ENCODE assay signal across 11 mouse cellular contexts in the genomic region with DNA sequence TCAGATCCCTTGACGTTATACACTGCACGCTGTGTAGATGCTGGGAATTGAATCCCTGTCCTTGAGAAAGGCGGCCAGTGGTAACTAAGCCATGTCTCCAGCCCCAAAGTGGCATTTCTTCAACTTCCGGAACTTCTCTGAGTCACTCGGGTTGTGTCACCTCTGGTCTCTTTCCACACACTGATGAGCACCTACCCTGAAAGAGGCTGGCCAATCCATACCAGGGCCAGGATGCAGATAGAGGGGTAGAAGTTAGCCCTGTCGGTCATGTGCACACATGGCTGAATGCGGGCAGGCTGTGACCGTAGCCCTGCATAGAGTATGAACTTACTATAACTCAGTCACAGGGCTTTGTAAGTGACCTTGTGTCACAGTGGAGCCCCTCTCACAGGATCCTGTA. TPM values are rescaled to one million over a fixed set of nuclear protein-coding genes. Genes with fewer than 3 reads are reported as not detected.
DNase-seq lines count a peak whose midpoint lies in the region; ATAC-seq and TF ChIP-seq lines count a peak whose summit lies in the region.
"Had no signal": no experiment of that assay in that cellular context is flagged by ENCODE, and none has a peak within 500 bp of the region (broad histone marks: within the 10 kb centered on the region; RNA-seq: fewer than 3 reads in every experiment).

No protein-coding gene starts in this region.

- no peaks in the 10 kb centered on the region for H3K36me3 ChIP-seq in hindbrain, postnatal 0 days (ENCODE audit: insufficient read depth, low read length)
- H3K36me3 ChIP-seq: forebrain, embryonic 10.5 days had no signal

- H3K4me2 ChIP-seq in hindbrain, postnatal 0 days (ENCODE audit: low read depth, low read length), result no peak overlapping the region

- H3K9ac ChIP-seq in hindbrain, postnatal 0 days (replicated peaks; ENCODE audit: low read length), result no peak overlapping the region

- WGBS in hindbrain, postnatal 0 days, result 90% methylated on average over 8 of the region's 8 CpGs

- peaks cover 24% of the 10 kb centered on the region for H3K4me1 ChIP-seq in embryonic fibroblast, embryonic 13.5 days (ENCODE audit: control insufficient read depth, insufficient read depth, low read length)
- H3K4me1 ChIP-seq in hindbrain, postnatal 0 days (ENCODE audit: insufficient read depth, low read length), result peaks cover 15% of the 10 kb centered on the region; the same call in 1 of the 2 replicates

- peak overlapping the region; percentile 83 for H3K4me3 ChIP-seq in gastrocnemius, adult 2 months
- peak overlapping the region; percentile 69 for H3K4me3 ChIP-seq in embryonic fibroblast, embryonic 13.5 days (ENCODE audit: insufficient read depth, low read length)
- no peak overlapping the region for H3K4me3 ChIP-seq in hindbrain, postnatal 0 days (ENCODE audit: low read length)
- H3K4me3 ChIP-seq: forebrain, embryonic 10.5 days had no signal

- intact Hi-C loops in gastrocnemius, adult 2 months (cut with DNase I), result no loop called here

- H3K27ac ChIP-seq in gastrocnemius, adult 2 months, result peak overlapping the region; percentile 97
- peak overlapping the region; percentile 94 for H3K27ac ChIP-seq in embryonic fibroblast, embryonic 13.5 days (ENCODE audit: insufficient read depth, low read length)
- H3K27ac ChIP-seq in hindbrain, postnatal 0 days, result no peak overlapping the region

- TF ChIP-seq CTCF in gastrocnemius, adult 2 months (IDR thresholded peaks at IDR 0.05), result no peak
- TF ChIP-seq CTCF in embryonic fibroblast, embryonic 13.5 days (IDR thresholded peaks at IDR 0.05; ENCODE audit: borderline replicate concordance, insufficient read depth, low read length), result no peak
- no peak for TF ChIP-seq CTCF in hindbrain, postnatal 0 days (IDR thresholded peaks at IDR 0.05; ENCODE audit: low read depth)

- no peak for ATAC-seq in hindbrain, postnatal 0 days

- DNase-seq in gastrocnemius, adult 2 months, result no peak
- no peak for DNase-seq in gastrocnemius, postnatal 25 days
- DNase-seq in 416B (ENCODE audit: low read depth), result peak; percentile 91
- DNase-seq in lung, postnatal 4 days, result peak; percentile 47 to 63
- DNase-seq in embryo, embryonic 10.5 days (ENCODE audit: low spot score), result no peak
- no peak for DNase-seq in hindbrain, postnatal 0 days (ENCODE audit: low spot score)
- no peak for DNase-seq in cerebellum, adult 8-10 months
- DNase-seq: kidney, adult 8-10 months; right cerebral cortex, postnatal 25 days had no signal

- H3K27me3 ChIP-seq in hindbrain, postnatal 0 days (ENCODE audit: insufficient read depth, low read length), result no peaks in the 10 kb centered on the region

- H3K9me3 ChIP-seq in hindbrain, postnatal 0 days (ENCODE audit: low read length), result no peaks in the 10 kb centered on the region
- H3K9me3 ChIP-seq: forebrain, embryonic 10.5 days had no signal

- no peak for TF ChIP-seq POLR2A in embryonic fibroblast, embryonic 13.5 days (IDR thresholded peaks at IDR 0.05; ENCODE audit: low read depth, low read length)

RNA-seq across cellular contexts. Expression of a gene that starts 57.9 kb away (rescaled TPM):
- total RNA-seq in gastrocnemius, adult 2 months (2021), result 100 to 1,000 TPM; 131 to 149 TPM
- total RNA-seq in gastrocnemius, postnatal 25 days (2021), result 100 to 1,000 TPM; 143 to 163 TPM
- polyA plus RNA-seq in embryonic fibroblast, embryonic 13.5 days (2011; ENCODE audit: insufficient read length, low read depth, missing spikeins), result 109 and 170 TPM in 2 replicates
- 20.5 and 26.9 TPM in 2 replicates for total RNA-seq in hindbrain, postnatal 0 days (2014; rRNA removed)
- 37.5 and 37.8 TPM in 2 replicates for polyA plus RNA-seq in hindbrain, postnatal 0 days (2015; fragmentation: Nextera tagmentation; extraction: Ambion mirVana)

Comparison
In these comparisons a context has a peak if more than half of its experiments do, and no peak if none do; other contexts are left out.
1. DNase-seq: peak in 416B (single experiment) and lung, postnatal 4 days (2 of 2); none in gastrocnemius, adult 2 months (single experiment), gastrocnemius, postnatal 25 days (single experiment), embryo, embryonic 10.5 days (single experiment), hindbrain, postnatal 0 days (single experiment) and cerebellum, adult 8-10 months (single experiment).